Mouse (Mus musculus): ENCODE results near the gene Enpep. TPM values are rescaled to one million over a fixed set of nuclear protein-coding genes. Genes with fewer than 3 reads are reported as not detected.

Gene Enpep
- polyA plus RNA-seq (2014; fragmentation: Illumina TruSeq; extraction: RNeasy Lipid Tissue Mini Kit (QIAGEN cat#74804); ENCODE audit: low read depth, low replicate concordance): 0.98 TPM

GRCm38 (mm10) chr3:129332586-129332985, at the start of gene Enpep:
Enpep (minus strand) TSS chr3:129332720.

Other genes starting within 250 kb of the Enpep start
- 2.7 TPM for gene Pitx2, start 132.8 kb downstream of the Enpep start, polyA plus RNA-seq (2014; fragmentation: Illumina TruSeq; extraction: RNeasy Lipid Tissue Mini Kit (QIAGEN cat#74804); ENCODE audit: low read depth, low replicate concordance)
- 9.2 TPM for gene Elovl6, start 199.6 kb upstream of the Enpep start, polyA plus RNA-seq (2014; fragmentation: Illumina TruSeq; extraction: RNeasy Lipid Tissue Mini Kit (QIAGEN cat#74804); ENCODE audit: low read depth, low replicate concordance)